Mouse (Mus musculus) layer of hippocampus, postnatal 36 days (tissue): ENCODE data around the gene Fam228b. TPM values are rescaled to one million over a fixed set of nuclear protein-coding genes. Genes with fewer than 3 reads are reported as not detected.

Source experiments
- total RNA-seq, 2 experiments: library from RNA; stranded (reverse); gene quantifications; 2 replicates each; pipeline ENCODE4 v1.2.3; 2021

Fam228b gene
- total RNA-seq, 2 experiments from 2014 or later = 17.5 to 25.6 TPM

Other genes starting within 250 kb of the Fam228b start
- 100 to 1,000 TPM in 1 of 2 experiments, 10 to 100 TPM in 1; 87.2 to 104 TPM for gene Itsn2, start 176.6 kb downstream of the Fam228b start, total RNA-seq
- not detected for gene Gm3625, start 176.3 kb downstream of the Fam228b start, total RNA-seq
- gene Fam228a, start 30.8 kb downstream of the Fam228b start, total RNA-seq = 1 to 10 TPM; 2.2 to 4.1 TPM
- 10 to 100 TPM; 10.3 to 10.6 TPM for gene Pfn4, start 245 bp downstream of the Fam228b start, total RNA-seq
- 10 to 100 TPM; 83.2 to 96.7 TPM for gene Sf3b6, start 48.3 kb upstream of the Fam228b start, total RNA-seq
- gene Fkbp1b, start 72.3 kb upstream of the Fam228b start, total RNA-seq = 10 to 100 TPM; 55.8 to 57.2 TPM
- 10 to 100 TPM; 12.5 to 14.3 TPM for gene Wdcp, start 74.0 kb upstream of the Fam228b start, total RNA-seq
- gene Mfsd2b, start 105.1 kb upstream of the Fam228b start, total RNA-seq = under 1 TPM; 0.35 to 0.56 TPM
- gene Ubxn2a, start 138.4 kb upstream of the Fam228b start, total RNA-seq = 10 to 100 TPM; 44.3 to 46.8 TPM
- gene Atad2b, start 148.1 kb upstream of the Fam228b start, total RNA-seq = 10 to 100 TPM; 36.6 to 38.3 TPM